Mouse (Mus musculus) liver, adult 2 months (tissue): ENCODE measurements at regions not wholly inside any gene's neighbourhood (a gene's known extent, or its start where the extent isn't known, plus 50 kb on each side); places are given as distances from the start of the nearest gene placed in this dataset.

ENCODE experiments used
- CTCF ChIP-seq: fragments of 200-500 bp; IDR thresholded peaks from 2 replicates; pipeline ENCODE4 v1.5.1; 2011; ENCODE audit warnings: low read depth, low read length, control low read depth
- POLR2A ChIP-seq: fragments of 200-500 bp; IDR thresholded peaks from 2 replicates; pipeline ENCODE4 v1.6.1; 2011; ENCODE audit warnings: low read length, control low read depth; ENCODE audit not compliant: insufficient read depth; ENCODE audit errors: extremely low read depth

- TF ChIP-seq POLR2A, result no peak
- TF ChIP-seq CTCF, result no peak
Measured at GRCm38 (mm10) chrX:107004496-107004895, 83.8 kb upstream of the P2ry10 start.
